Mouse (Mus musculus): Measurements from ENCODE around the gene Fem1b.
"Not testable (repeated sequence)": the region's sequence is repeated elsewhere in the genome, so short reads cannot be mapped to it uniquely, and the experiment has no call there.

Fem1b gene

GRCm38 (mm10) chr9:62811516-62812121, at the start of gene Fem1b:
Gene Fem1b, minus strand, starts transcription at chr9:62811934.
- DNase-seq (ENCODE audit: low spot score in 2 of 2): peak; percentile 83 to 86

- no peak for DNase-seq (ENCODE audit: low spot score in 2 of 2)
These were observed 49.1 kb upstream of the Fem1b start for GRCm38 (mm10) chr9:62860866-62861265.

- DNase-seq (ENCODE audit: low spot score in 2 of 2): not testable (repeated sequence)
These were observed 48.4 kb upstream of the Fem1b start for GRCm38 (mm10) chr9:62860102-62860501.

- DNase-seq (ENCODE audit: low spot score in 2 of 2): no peak
These were observed 46.7 kb upstream of the Fem1b start for GRCm38 (mm10) chr9:62858266-62859019.

GRCm38 (mm10) chr9:62857719-62858261, 46.1 kb upstream of the Fem1b start, which contains the start of gene Calml4:
Gene Calml4, plus strand, starts transcription at chr9:62858080.
- DNase-seq (ENCODE audit: low spot score in 2 of 2): no peak

- DNase-seq (ENCODE audit: low spot score in 2 of 2): no peak
These were observed 45.5 kb upstream of the Fem1b start for GRCm38 (mm10) chr9:62857216-62857615.

- no peak for DNase-seq (ENCODE audit: low spot score in 2 of 2)
These were observed 42.7 kb upstream of the Fem1b start for GRCm38 (mm10) chr9:62854483-62854882.

- DNase-seq (ENCODE audit: low spot score in 2 of 2): no peak
These were observed 39.8 kb upstream of the Fem1b start for GRCm38 (mm10) chr9:62851571-62851970.

- DNase-seq (ENCODE audit: low spot score in 2 of 2): no peak
These were observed 36.9 kb upstream of the Fem1b start for GRCm38 (mm10) chr9:62848641-62849040.

GRCm38 (mm10) chr9:62847694-62848093, 36.0 kb upstream of the Fem1b start:
- DNase-seq (ENCODE audit: low spot score in 2 of 2): peak; percentile 59 to 69

- DNase-seq (ENCODE audit: low spot score in 2 of 2): no peak
These were observed 32.7 kb upstream of the Fem1b start for GRCm38 (mm10) chr9:62844461-62844860.

GRCm38 (mm10) chr9:62843356-62844024, 31.8 kb upstream of the Fem1b start:
- no peak for DNase-seq (ENCODE audit: low spot score in 2 of 2)

- no peak for DNase-seq (ENCODE audit: low spot score in 2 of 2)
These were observed 27.5 kb upstream of the Fem1b start for GRCm38 (mm10) chr9:62839172-62839770.

- peak; percentile 52 for DNase-seq (ENCODE audit: low spot score in 2 of 2)
These were observed 26.9 kb upstream of the Fem1b start, which contains the start of gene Cln6 for GRCm38 (mm10) chr9:62838506-62839171. Gene Cln6, plus strand, starts transcription at chr9:62838785.

GRCm38 (mm10) chr9:62838146-62838505, 26.4 kb upstream of the Fem1b start:
- no peak for DNase-seq (ENCODE audit: low spot score in 2 of 2)

GRCm38 (mm10) chr9:62837611-62838010, 25.9 kb upstream of the Fem1b start:
- DNase-seq (ENCODE audit: low spot score in 2 of 2): no peak

GRCm38 (mm10) chr9:62835705-62836446, 24.1 kb upstream of the Fem1b start:
- no peak for DNase-seq (ENCODE audit: low spot score in 2 of 2)

- DNase-seq (ENCODE audit: low spot score in 2 of 2): no peak
These were observed 23.2 kb upstream of the Fem1b start for GRCm38 (mm10) chr9:62834906-62835305.

GRCm38 (mm10) chr9:62829877-62830276, 18.1 kb upstream of the Fem1b start:
- DNase-seq (ENCODE audit: low spot score in 2 of 2): no peak

- DNase-seq (ENCODE audit: low spot score in 2 of 2): peak; percentile 91 to 94
These were observed 16.9 kb upstream of the Fem1b start for GRCm38 (mm10) chr9:62828662-62829086.
